Mouse (Mus musculus) MEL (cell line): ENCODE results near the gene Cat.

Source experiments
- CTCF ChIP-seq, 3 experiments: IDR thresholded peaks in 2 of 3; conservative IDR thresholded peaks in 1 of 3; 2 replicates each; pipeline ENCODE4 v1.5.1; 2011 to 2012; ENCODE audit warnings: low read length in 3 of 3, low read depth in 2 of 3, mild to moderate bottlenecking in 2 of 3, improper control_type of control experiment in 1 of 3, inconsistent platforms in 1 of 3, mixed read lengths in 1 of 3, moderate library complexity in 1 of 3; ENCODE audit not compliant: control insufficient read depth in 1 of 3, insufficient read depth in 1 of 3, poor library complexity in 1 of 3, severe bottlenecking in 1 of 3
- MAX ChIP-seq: IDR thresholded peaks from 2 replicates; pipeline ENCODE4 v1.6.1; 2011; ENCODE audit warnings: low read length, improper control_type of control experiment
- POLR2AphosphoS2 ChIP-seq: IDR thresholded peaks from 2 replicates; pipeline ENCODE4 v1.6.1; 2011; ENCODE audit warnings: low read length, improper control_type of control experiment

DNA sequence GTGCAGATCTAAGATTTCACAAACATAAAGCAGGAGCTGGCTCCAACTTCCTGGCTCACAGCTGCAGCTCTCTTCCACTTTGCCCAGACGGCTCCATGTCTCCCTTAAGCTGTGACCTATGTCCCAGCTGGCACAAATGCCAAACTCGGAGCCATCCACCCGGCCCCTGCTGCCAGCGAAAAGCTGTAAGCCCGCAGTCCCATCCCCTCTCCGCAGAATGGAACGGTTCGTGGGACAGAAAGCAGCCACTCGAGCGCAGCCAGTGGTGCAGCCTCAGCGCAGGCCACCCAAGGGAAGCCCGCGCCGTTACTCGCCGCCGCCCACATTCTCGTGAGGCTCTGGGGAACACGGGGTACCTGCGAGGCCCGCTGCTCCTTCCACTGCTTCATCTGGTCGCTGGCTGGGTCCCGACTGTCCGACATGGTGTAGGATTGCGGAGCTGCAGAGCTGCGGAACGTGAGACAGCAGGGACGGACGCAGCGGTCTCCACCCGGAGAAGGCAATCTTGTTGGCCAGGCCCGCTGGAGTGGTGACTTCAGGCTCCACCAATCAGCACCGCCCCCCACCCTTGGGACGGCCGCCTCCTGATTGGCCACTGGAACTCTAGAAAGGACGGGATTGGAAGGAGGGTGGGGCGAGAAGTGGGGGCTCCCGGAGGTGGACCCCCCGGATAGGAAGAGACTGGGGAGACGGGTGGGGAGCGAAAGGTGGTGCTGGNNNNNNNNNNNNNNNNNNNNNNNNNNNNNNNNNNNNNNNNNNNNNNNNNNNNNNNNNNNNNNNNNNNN is at the start of gene Cat:
- TF ChIP-seq CTCF (IDR thresholded peaks at IDR 0.05 in 2 of 3, conservative IDR thresholded peaks at IDR 0.05 in 1 of 3; ENCODE audit: control insufficient read depth in 1 of 3, insufficient read depth in 1 of 3, low read depth in 2 of 3, low read length in 3 of 3, poor library complexity in 1 of 3, severe bottlenecking in 1 of 3) (no peak), MAX (no peak; the same call in 1 of the 2 replicates), POLR2AphosphoS2 (peak; percentile 90)
